ENCODE assay signal across 11 mouse cellular contexts in genomic region chr9:60848730-60849129, GRCm38 (mm10). TPM values are rescaled to one million over a fixed set of nuclear protein-coding genes. Genes with fewer than 3 reads are reported as not detected.
DNase-seq lines count a peak whose midpoint lies in the region; ATAC-seq and TF ChIP-seq lines count a peak whose summit lies in the region.
"Had no signal": no experiment of that assay in that cellular context is flagged by ENCODE, and none has a peak within 500 bp of the region (broad histone marks: within the 10 kb centered on the region; RNA-seq: fewer than 3 reads in every experiment).

No protein-coding gene starts in this region.

- H3K9ac ChIP-seq in forebrain, embryonic 14.5 days (ENCODE audit: low read length): no peak overlapping the region
- no peak overlapping the region for H3K9ac ChIP-seq in forebrain, embryonic 16.5 days (replicated peaks; ENCODE audit: low read depth, low read length)
- H3K9ac ChIP-seq in midbrain, embryonic 12.5 days (replicated peaks): no peak overlapping the region
- H3K9ac ChIP-seq in midbrain, embryonic 15.5 days: no peak overlapping the region
- no peak overlapping the region for H3K9ac ChIP-seq in kidney, postnatal 0 days (ENCODE audit: low read depth, low read length)
- 0 out of 2 replicates have a peak overlapping the region, but pooled peaks have one; percentile 20 for H3K9ac ChIP-seq in midbrain, embryonic 16.5 days (ENCODE audit: low read depth, low read length)
- H3K9ac ChIP-seq: forebrain, embryonic 13.5 days; limb, embryonic 15.5 days had no signal

- H3K4me2 ChIP-seq in forebrain, embryonic 14.5 days (ENCODE audit: low read length): no peak overlapping the region
- H3K4me2 ChIP-seq in forebrain, embryonic 16.5 days (ENCODE audit: low read length): no peak overlapping the region
- no peak overlapping the region for H3K4me2 ChIP-seq in midbrain, embryonic 12.5 days (replicated peaks)
- no peak overlapping the region for H3K4me2 ChIP-seq in midbrain, embryonic 15.5 days
- H3K4me2 ChIP-seq in kidney, postnatal 0 days (ENCODE audit: low read length): no peak overlapping the region
- H3K4me2 ChIP-seq in midbrain, embryonic 16.5 days (ENCODE audit: low read length): no peak overlapping the region
- H3K4me2 ChIP-seq: forebrain, embryonic 13.5 days; limb, embryonic 15.5 days had no signal

- H3K27ac ChIP-seq in forebrain, embryonic 14.5 days (ENCODE audit: low read depth, low read length): no peak overlapping the region
- H3K27ac ChIP-seq in forebrain, embryonic 16.5 days (ENCODE audit: low read length): no peak overlapping the region
- H3K27ac ChIP-seq in midbrain, embryonic 12.5 days (replicated peaks): 0 out of 2 replicates have a peak overlapping the region, but pooled peaks have one; percentile 20
- no peak overlapping the region; the same call in 1 of the 2 replicates for H3K27ac ChIP-seq in midbrain, embryonic 15.5 days
- H3K27ac ChIP-seq in kidney, postnatal 0 days: peak overlapping the region; percentile 21
- peak overlapping the region; percentile 42; the same call in 1 of the 2 replicates for H3K27ac ChIP-seq in midbrain, embryonic 16.5 days (ENCODE audit: low read length)
- H3K27ac ChIP-seq: forebrain, embryonic 13.5 days; limb, embryonic 15.5 days had no signal

- H3K36me3 ChIP-seq in forebrain, embryonic 14.5 days (ENCODE audit: control insufficient read depth, insufficient read depth, low read length): no peaks in the 10 kb centered on the region
- H3K36me3 ChIP-seq in forebrain, embryonic 16.5 days (ENCODE audit: control insufficient read depth, insufficient read depth): no peaks in the 10 kb centered on the region
- no peaks in the 10 kb centered on the region for H3K36me3 ChIP-seq in midbrain, embryonic 12.5 days
- no peaks in the 10 kb centered on the region for H3K36me3 ChIP-seq in midbrain, embryonic 15.5 days (replicated peaks)
- H3K36me3 ChIP-seq in kidney, postnatal 0 days (ENCODE audit: insufficient read depth, low read length): no peaks in the 10 kb centered on the region
- no peaks in the 10 kb centered on the region for H3K36me3 ChIP-seq in midbrain, embryonic 16.5 days (ENCODE audit: control insufficient read depth, insufficient read depth, low read length)

- H3K9me3 ChIP-seq in forebrain, embryonic 14.5 days (replicated peaks; ENCODE audit: control insufficient read depth, low read length): no peaks in the 10 kb centered on the region
- H3K9me3 ChIP-seq in forebrain, embryonic 16.5 days (ENCODE audit: control insufficient read depth, low read length): no peaks in the 10 kb centered on the region
- no peaks in the 10 kb centered on the region for H3K9me3 ChIP-seq in midbrain, embryonic 12.5 days
- H3K9me3 ChIP-seq in midbrain, embryonic 15.5 days: no peaks in the 10 kb centered on the region
- H3K9me3 ChIP-seq in kidney, postnatal 0 days (replicated peaks; ENCODE audit: low read length): no peaks in the 10 kb centered on the region
- H3K9me3 ChIP-seq in midbrain, embryonic 16.5 days (replicated peaks; ENCODE audit: control insufficient read depth, low read length, poor library complexity, severe bottlenecking): no peaks in the 10 kb centered on the region
- H3K9me3 ChIP-seq: forebrain, embryonic 13.5 days; limb, embryonic 15.5 days had no signal

- no peaks in the 10 kb centered on the region for H3K27me3 ChIP-seq in forebrain, embryonic 14.5 days (replicated peaks; ENCODE audit: control insufficient read depth, insufficient read depth, low read length)
- no peaks in the 10 kb centered on the region for H3K27me3 ChIP-seq in forebrain, embryonic 16.5 days (replicated peaks; ENCODE audit: control insufficient read depth, insufficient read depth, low read length)
- H3K27me3 ChIP-seq in midbrain, embryonic 12.5 days: peaks cover 3% of the 10 kb centered on the region
- no peaks in the 10 kb centered on the region for H3K27me3 ChIP-seq in midbrain, embryonic 15.5 days (replicated peaks)
- H3K27me3 ChIP-seq in kidney, postnatal 0 days (ENCODE audit: insufficient read depth, low read length): no peaks in the 10 kb centered on the region
- no peaks in the 10 kb centered on the region for H3K27me3 ChIP-seq in midbrain, embryonic 16.5 days (ENCODE audit: control insufficient read depth, insufficient read depth, low read depth, low read length)
- H3K27me3 ChIP-seq: forebrain, embryonic 13.5 days; limb, embryonic 15.5 days had no signal

- 22% methylated on average over 9 of the region's 9 CpGs for WGBS in forebrain, embryonic 14.5 days
- WGBS in forebrain, embryonic 16.5 days: 13% methylated on average over 9 of the region's 9 CpGs
- 31% methylated on average over 9 of the region's 9 CpGs for WGBS in midbrain, embryonic 12.5 days
- 25% methylated on average over 9 of the region's 9 CpGs for WGBS in midbrain, embryonic 15.5 days
- 46% methylated on average over 9 of the region's 9 CpGs for WGBS in kidney, postnatal 0 days
- 16% methylated on average over 9 of the region's 9 CpGs for WGBS in midbrain, embryonic 16.5 days

- H3K4me1 ChIP-seq in forebrain, embryonic 14.5 days (ENCODE audit: control insufficient read depth, insufficient read depth, low read length): peaks cover 4% of the 10 kb centered on the region; the same call in 1 of the 2 replicates
- H3K4me1 ChIP-seq in forebrain, embryonic 16.5 days (replicated peaks; ENCODE audit: control insufficient read depth, insufficient read depth, low read length): peaks cover 6% of the 10 kb centered on the region; the same call in 1 of the 2 replicates
- peaks cover 6% of the 10 kb centered on the region for H3K4me1 ChIP-seq in midbrain, embryonic 12.5 days
- peaks cover 3% of the 10 kb centered on the region; the same call in 1 of the 2 replicates for H3K4me1 ChIP-seq in midbrain, embryonic 15.5 days
- H3K4me1 ChIP-seq in kidney, postnatal 0 days (replicated peaks; ENCODE audit: insufficient read depth, low read length): no peaks in the 10 kb centered on the region
- H3K4me1 ChIP-seq in midbrain, embryonic 16.5 days (ENCODE audit: control insufficient read depth, insufficient read depth, low read length): peaks cover 3% of the 10 kb centered on the region; the same call in 1 of the 2 replicates
- H3K4me1 ChIP-seq: limb, embryonic 15.5 days had no signal

- no peak overlapping the region for H3K4me3 ChIP-seq in forebrain, embryonic 14.5 days (ENCODE audit: low read depth, low read length)
- no peak overlapping the region for H3K4me3 ChIP-seq in forebrain, embryonic 16.5 days (replicated peaks; ENCODE audit: low read length)
- no peak overlapping the region for H3K4me3 ChIP-seq in midbrain, embryonic 12.5 days
- H3K4me3 ChIP-seq in midbrain, embryonic 15.5 days: no peak overlapping the region
- no peak overlapping the region for H3K4me3 ChIP-seq in kidney, postnatal 0 days (replicated peaks; ENCODE audit: low read depth, low read length)
- no peak overlapping the region for H3K4me3 ChIP-seq in midbrain, embryonic 16.5 days (ENCODE audit: low read depth, low read length)
- H3K4me3 ChIP-seq: forebrain, embryonic 13.5 days; limb, embryonic 15.5 days had no signal

- peak; percentile 25 for DNase-seq in forebrain, embryonic 14.5 days (ENCODE audit: low spot score)
- peak; percentile 66 for DNase-seq in kidney, postnatal 0 days (ENCODE audit: low spot score)
- DNase-seq in spleen, postnatal 4 days (ENCODE audit: low spot score in 2 of 2): no peak

- TF ChIP-seq CTCF in kidney, postnatal 0 days (IDR thresholded peaks at IDR 0.05; ENCODE audit: low read depth): no peak

- ATAC-seq in forebrain, embryonic 14.5 days: no peak
- no peak for ATAC-seq in forebrain, embryonic 16.5 days
- no peak for ATAC-seq in midbrain, embryonic 12.5 days (ENCODE audit: low FRiP score, low read depth)
- ATAC-seq in midbrain, embryonic 15.5 days (replicated peaks): no peak
- no peak for ATAC-seq in kidney, postnatal 0 days (replicated peaks; ENCODE audit: low FRiP score, low read depth)
- ATAC-seq in midbrain, embryonic 16.5 days: no peak
- no peak for ATAC-seq in monocyte, adult 5-6 weeks (replicated peaks; ENCODE audit: insufficient number of reproducible peaks, low FRiP score, low TSS enrichment, poor library complexity, severe bottlenecking)
- ATAC-seq: forebrain, embryonic 13.5 days; inflammation-experienced regulatory T-cells, adult 6 months had no signal

RNA-seq across cellular contexts. Expression of gene Uaca, which starts 54.4 kb away (rescaled TPM):
- polyA plus RNA-seq in forebrain, embryonic 14.5 days (2014; fragmentation: Nextera tagmentation; extraction: Ambion mirVana): 12.5 and 13.5 TPM in 2 replicates
- polyA plus RNA-seq in forebrain, embryonic 16.5 days (2015; fragmentation: Nextera tagmentation; extraction: Ambion mirVana): 15.0 and 21.2 TPM in 2 replicates
- 35.7 and 42.1 TPM in 2 replicates for polyA plus RNA-seq in midbrain, embryonic 12.5 days (2016; fragmentation: Nextera tagmentation; extraction: Ambion mirVana)
- 17.5 and 18.0 TPM in 2 replicates for polyA plus RNA-seq in midbrain, embryonic 15.5 days (2015; fragmentation: Nextera tagmentation; extraction: Ambion mirVana)
- 26.9 and 30.5 TPM in 2 replicates for polyA plus RNA-seq in kidney, postnatal 0 days (2015; fragmentation: Nextera tagmentation; extraction: Ambion mirVana)
- 13.6 and 17.3 TPM in 2 replicates for polyA plus RNA-seq in midbrain, embryonic 16.5 days (2015; fragmentation: Nextera tagmentation; extraction: Ambion mirVana)
- 0.43 TPM in 1 of 3 replicates, not detected in the others for total RNA-seq in monocyte, adult 5-6 weeks (2017)

Comparison
In these comparisons a context has a peak if more than half of its experiments do, and no peak if none do; other contexts are left out.
1. H3K27ac ChIP-seq: peak in midbrain, embryonic 12.5 days (single experiment), kidney, postnatal 0 days (single experiment) and midbrain, embryonic 16.5 days (single experiment); none in forebrain, embryonic 14.5 days (single experiment), forebrain, embryonic 16.5 days (single experiment) and midbrain, embryonic 15.5 days (single experiment).
2. DNase-seq: peak in forebrain, embryonic 14.5 days (single experiment) and kidney, postnatal 0 days (single experiment); none in spleen, postnatal 4 days (0 of 2).